Mouse (Mus musculus): ENCODE measurements around the gene Gm29797.

DNA sequence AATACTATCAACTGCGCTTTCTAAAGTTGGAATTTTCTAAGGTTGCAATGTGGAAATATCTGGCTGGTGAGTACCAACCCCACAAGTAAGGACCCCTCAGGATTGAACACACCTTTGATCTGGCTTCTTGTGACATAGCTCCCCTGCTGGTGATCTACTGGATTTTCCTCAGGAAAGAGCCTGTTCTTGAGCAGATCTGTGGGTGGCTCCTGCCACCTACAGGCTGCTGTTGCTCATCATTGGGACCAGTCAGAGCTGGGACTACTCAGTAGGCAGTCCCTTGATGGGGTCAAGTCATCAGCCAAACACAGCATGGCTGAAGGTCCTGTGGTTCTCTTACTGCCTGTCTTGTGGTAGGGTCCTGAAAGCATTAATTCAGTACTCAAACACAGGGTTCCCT is 21.9 kb downstream of the Gm29797 start:
- TF ChIP-seq CTCF (IDR thresholded peaks at IDR 0.05; ENCODE audit: control insufficient read depth, insufficient read depth, insufficient replicate concordance, low read depth, low read length) (peak; percentile 76; the same call in 1 of the 2 replicates), POLR2A (IDR thresholded peaks at IDR 0.05; ENCODE audit: control insufficient read depth, low read depth, low read length) (no peak)

All from testis, adult 2 months (tissue).